Mouse (Mus musculus) intestine, embryonic 16.5 days (tissue): Measurements from ENCODE around the gene Apeh. TPM values are rescaled to one million over a fixed set of nuclear protein-coding genes. Genes with fewer than 3 reads are reported as not detected.

Source experiments
- ATAC-seq: fragments of 200-750 bp; cut with Nextera tagmentation; 2 replicates; pipeline ENCODE4 v1.8.0; 2017; ENCODE audit warnings: moderate TSS enrichment, moderate library complexity
- H3K27ac ChIP-seq: fragments of 300-500 bp; sonication (generic); 2 replicates; pipeline ENCODE4 v1.5.1; 2014; ENCODE audit warnings: mild to moderate bottlenecking, low read length
- H3K27me3 ChIP-seq: fragments of 300-500 bp; sonication (generic); replicated peaks from 2 replicates; pipeline ENCODE4 v1.6.1; 2014; ENCODE audit warnings: low read length, control low read depth, mixed read lengths; ENCODE audit not compliant: control insufficient read depth, insufficient read depth
- H3K36me3 ChIP-seq: fragments of 300-500 bp; sonication (generic); 2 replicates; pipeline ENCODE4 v1.6.1; 2014; ENCODE audit warnings: low read length, control low read depth; ENCODE audit not compliant: control insufficient read depth, insufficient read depth
- H3K4me1 ChIP-seq: fragments of 300-500 bp; sonication (generic); 2 replicates; pipeline ENCODE4 v1.6.1; 2014; ENCODE audit warnings: low read length, control low read depth, mixed read lengths; ENCODE audit not compliant: control insufficient read depth, insufficient read depth
- H3K4me2 ChIP-seq: fragments of 300-500 bp; sonication (generic); 2 replicates; pipeline ENCODE4 v1.6.1; 2014; ENCODE audit warnings: low read depth, low read length, control low read depth
- H3K4me3 ChIP-seq: fragments of 300-500 bp; sonication (generic); 2 replicates; pipeline ENCODE4 v1.5.1; 2014; ENCODE audit warnings: mild to moderate bottlenecking, low read length
- H3K9ac ChIP-seq: fragments of 300-500 bp; sonication (generic); 2 replicates; pipeline ENCODE4 v1.6.1; 2014; ENCODE audit warnings: low read depth, low read length
- H3K9me3 ChIP-seq: fragments of 300-500 bp; sonication (generic); 2 replicates; pipeline ENCODE4 v1.6.1; 2016; ENCODE audit warnings: low read length, control low read depth; ENCODE audit not compliant: control insufficient read depth
- WGBS: fragments of 180-500 bp; shearing (Covaris S2); extraction: QIAGEN DNeasy Blood & Tissue Kit; methylation state at CpG from one replicate; pipeline ENCODE4 v1.1.7; 2014; 5-methylcytosine and 5-hydroxymethylcytosine counted together
- polyA plus RNA-seq: library from polyadenylated mRNA; unstranded; fragments of >200 nt; fragmentation: Nextera tagmentation; extraction: Ambion mirVana; gene quantifications from 2 replicates; pipeline ENCODE4 v1.2.1, GENCODE M21; 2015

The Apeh gene
- polyA plus RNA-seq, 1 experiment from 2014 or later: 105 TPM

- peak overlapping the region; percentile 87 for H3K27ac ChIP-seq
- no peaks in the 10 kb centered on the region for H3K27me3 ChIP-seq
- peaks cover 28% of the 10 kb centered on the region for H3K4me1 ChIP-seq
- peak overlapping the region; percentile 85 for H3K9ac ChIP-seq
- H3K36me3 ChIP-seq: peaks cover 8% of the 10 kb centered on the region; the same call in 1 of the 2 replicates
- peak overlapping the region; percentile 80 for H3K4me3 ChIP-seq
- no peaks in the 10 kb centered on the region for H3K9me3 ChIP-seq
- ATAC-seq: peak; percentile 73
- WGBS: under 1% methylated on average over 16 of the region's 16 CpGs
- H3K4me2 ChIP-seq: peak overlapping the region; percentile 96
These were observed 599 bp upstream of the Apeh start for GRCm38 (mm10) chr9:108094998-108095411.

GRCm38 (mm10) chr9:108093586-108093985 lies 820 bp downstream of the Apeh start:
- H3K27me3 ChIP-seq: no peaks in the 10 kb centered on the region
- H3K36me3 ChIP-seq: peaks cover 15% of the 10 kb centered on the region
- H3K4me3 ChIP-seq: peak overlapping the region; percentile 80
- no peaks in the 10 kb centered on the region for H3K9me3 ChIP-seq
- 65% methylated on average over 10 of the region's 10 CpGs for WGBS
- no peak overlapping the region for H3K27ac ChIP-seq
- H3K4me1 ChIP-seq: peaks cover 26% of the 10 kb centered on the region
- H3K9ac ChIP-seq: peak overlapping the region; percentile 85
- no peak for ATAC-seq
- peak overlapping the region; percentile 96 for H3K4me2 ChIP-seq

DNA sequence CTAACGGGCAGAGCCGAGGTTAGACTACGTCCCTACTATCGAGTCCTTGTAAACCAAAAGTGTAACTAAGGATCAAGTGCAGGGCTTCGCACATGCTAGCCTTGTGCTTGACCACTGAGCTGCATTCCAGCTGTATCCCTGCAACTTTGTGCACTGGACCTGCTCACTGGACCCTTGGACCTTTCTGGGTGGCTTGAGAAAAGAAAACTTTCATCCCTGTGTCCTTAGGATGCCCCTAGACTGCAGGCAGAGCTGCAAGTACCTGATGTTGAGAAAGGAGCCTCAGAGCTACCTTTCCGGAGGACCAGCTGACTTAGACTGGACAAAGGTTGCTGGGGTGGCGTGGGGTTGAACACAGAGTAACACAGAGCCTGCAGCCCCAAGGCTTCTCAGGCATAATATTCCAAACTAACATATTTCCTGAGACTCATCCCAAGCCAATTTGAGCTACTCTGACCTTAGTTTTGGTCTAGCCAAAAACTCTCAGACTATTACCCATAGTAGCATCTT lies 3.7 kb downstream of the Apeh start:
- no peaks in the 10 kb centered on the region for H3K9me3 ChIP-seq
- peaks cover 27% of the 10 kb centered on the region for H3K36me3 ChIP-seq
- no peak overlapping the region for H3K27ac ChIP-seq
- H3K4me2 ChIP-seq: no peak overlapping the region
- peaks cover 16% of the 10 kb centered on the region for H3K4me1 ChIP-seq
- H3K27me3 ChIP-seq: no peaks in the 10 kb centered on the region
- no peak for ATAC-seq
- no peak overlapping the region for H3K9ac ChIP-seq
- H3K4me3 ChIP-seq: no peak overlapping the region
- 93% methylated on average over 7 of the region's 7 CpGs for WGBS

DNA sequence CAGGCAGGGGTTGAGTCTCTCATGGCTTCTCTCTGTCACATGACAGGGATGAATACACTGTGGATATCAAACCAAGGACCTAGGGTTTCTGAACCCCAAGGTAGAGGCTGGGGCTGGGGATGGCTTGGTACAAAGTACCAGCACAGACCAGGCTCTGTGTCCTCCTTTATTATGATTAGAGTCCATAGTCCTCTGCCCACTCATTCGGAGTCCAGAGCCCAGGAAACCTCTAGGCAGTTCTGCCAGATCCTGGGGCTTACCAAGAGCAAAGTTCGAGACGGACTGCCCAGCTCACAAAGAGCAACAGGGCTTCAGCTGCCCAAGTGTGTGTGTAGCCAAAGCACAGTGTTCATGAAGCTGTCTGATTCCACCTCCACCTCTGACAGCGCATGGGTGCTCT lies 9.1 kb downstream of the Apeh start:
- Histone ChIP-seq H3K27me3 (peaks cover 17% of the 10 kb centered on the region; the same call in 1 of the 2 replicates), H3K4me2 (no peak overlapping the region), H3K9me3 (no peaks in the 10 kb centered on the region)

DNA sequence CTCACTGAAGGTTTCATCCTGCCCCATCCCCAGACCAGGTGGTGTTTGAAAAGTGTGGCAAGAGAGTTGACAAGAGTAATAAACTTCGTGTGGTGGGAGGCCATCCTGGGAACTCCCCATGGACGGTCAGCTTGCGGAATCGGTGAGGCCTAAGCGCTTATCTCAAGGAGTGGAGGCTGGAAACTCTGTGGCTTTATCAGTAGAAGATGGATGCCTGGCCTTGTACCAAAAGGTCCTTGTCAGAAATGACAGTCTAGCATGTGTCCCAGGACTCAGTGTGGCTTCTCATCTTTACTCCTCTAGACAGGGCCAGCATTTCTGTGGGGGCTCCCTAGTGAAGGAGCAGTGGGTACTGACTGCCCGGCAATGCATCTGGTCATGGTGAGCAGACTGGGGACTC lies 10.8 kb downstream of the Apeh start:
- Histone ChIP-seq H3K4me2 (no peak overlapping the region), H3K9ac (no peak overlapping the region), H3K36me3 (peaks cover 18% of the 10 kb centered on the region; the same call in 1 of the 2 replicates), H3K4me3 (no peak overlapping the region), H3K27ac (no peak overlapping the region), H3K4me1 (peaks cover 9% of the 10 kb centered on the region; the same call in 1 of the 2 replicates), H3K27me3 (peaks cover 17% of the 10 kb centered on the region; the same call in 1 of the 2 replicates), H3K9me3 (no peaks in the 10 kb centered on the region)
- 64% methylated on average over 6 of the region's 6 CpGs for WGBS
- ATAC-seq: 0 out of 2 replicates have a peak, but pooled peaks have one; percentile 1

More for the DNA sequence above, 9.1 kb downstream of the Apeh start:
- 85% methylated on average over 4 of the region's 4 CpGs for WGBS
- Histone ChIP-seq H3K36me3 (peaks cover 27% of the 10 kb centered on the region; the same call in 1 of the 2 replicates), H3K27ac (peak overlapping the region; percentile 26; the same call in 1 of the 2 replicates), H3K4me1 (peaks cover 9% of the 10 kb centered on the region; the same call in 1 of the 2 replicates), H3K4me3 (no peak overlapping the region), H3K9ac (no peak overlapping the region)
- ATAC-seq: peak; percentile 27

GRCm38 (mm10) chr9:108082988-108083431 lies 11.4 kb downstream of the Apeh start, which contains the start of gene Rnf123:
Gene Rnf123, minus strand, starts transcription at chr9:108083346.
- Histone ChIP-seq H3K9ac (peak within 1 kb of the TSS; percentile 50), H3K4me3 (peak within 1 kb of the TSS; percentile 21), H3K36me3 (peaks cover 13% of the 10 kb centered on the region; the same call in 1 of the 2 replicates), H3K27me3 (peaks cover 17% of the 10 kb centered on the region; the same call in 1 of the 2 replicates), H3K4me2 (peak within 1 kb of the TSS; percentile 40), H3K27ac (no peak within 1 kb of the TSS), H3K9me3 (no peaks in the 10 kb centered on the region), H3K4me1 (peaks cover 15% of the 10 kb centered on the region)
- WGBS: 26% methylated on average over 12 of the region's 12 CpGs
- ATAC-seq: peak; percentile 22; the same call in 1 of the 2 replicates

DNA sequence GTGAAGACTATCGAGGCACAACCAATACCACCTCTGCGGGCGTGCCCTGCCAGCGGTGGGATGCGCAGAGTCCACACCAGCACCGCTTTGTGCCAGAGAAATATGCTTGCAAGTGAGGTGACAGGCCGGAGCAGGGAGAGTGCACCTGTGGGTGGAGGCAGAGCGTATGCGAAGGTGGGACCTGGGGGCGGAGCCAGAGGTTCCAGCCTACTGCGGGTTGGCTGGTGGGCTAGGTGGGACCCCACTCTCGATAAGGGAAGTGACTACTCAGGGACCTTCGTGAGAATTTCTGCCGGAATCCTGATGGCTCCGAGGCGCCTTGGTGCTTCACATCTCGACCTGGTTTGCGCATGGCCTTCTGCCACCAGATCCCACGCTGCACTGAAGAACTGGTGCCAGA lies 11.9 kb downstream of the Apeh start:
- ATAC-seq: no peak
- Histone ChIP-seq H3K27me3 (peaks cover 17% of the 10 kb centered on the region; the same call in 1 of the 2 replicates), H3K9me3 (no peaks in the 10 kb centered on the region), H3K36me3 (peaks cover 13% of the 10 kb centered on the region; the same call in 1 of the 2 replicates), H3K4me3 (peak overlapping the region; percentile 21), H3K9ac (peak overlapping the region; percentile 50), H3K4me2 (peak overlapping the region; percentile 40), H3K27ac (no peak overlapping the region), H3K4me1 (peaks cover 19% of the 10 kb centered on the region)
- WGBS: 3% methylated on average over 19 of the region's 19 CpGs

- H3K4me1 ChIP-seq: peaks cover 19% of the 10 kb centered on the region
- 64% methylated on average over 5 of the region's 5 CpGs for WGBS
- peaks cover 17% of the 10 kb centered on the region; the same call in 1 of the 2 replicates for H3K27me3 ChIP-seq
- peaks cover 4% of the 10 kb centered on the region; the same call in 1 of the 2 replicates for H3K36me3 ChIP-seq
- peak within 1 kb of the TSS; percentile 89 for H3K4me3 ChIP-seq
- H3K27ac ChIP-seq: no peak within 1 kb of the TSS
- H3K9me3 ChIP-seq: no peaks in the 10 kb centered on the region
- peak within 1 kb of the TSS; percentile 94 for H3K9ac ChIP-seq
- peak within 1 kb of the TSS; percentile 63 for H3K4me2 ChIP-seq
- peak; percentile 50 for ATAC-seq
These were observed 14.2 kb downstream of the Apeh start, which contains the start of gene Mst1 for GRCm38 (mm10) chr9:108080168-108080567. Gene Mst1, plus strand, starts transcription at chr9:108080436.

GRCm38 (mm10) chr9:108073141-108073930 lies 21.1 kb downstream of the Apeh start:
- H3K27me3 ChIP-seq: no peaks in the 10 kb centered on the region
- no peak overlapping the region for H3K4me3 ChIP-seq
- H3K9me3 ChIP-seq: no peaks in the 10 kb centered on the region
- no peak overlapping the region for H3K4me2 ChIP-seq
- H3K9ac ChIP-seq: 0 out of 2 replicates have a peak overlapping the region, but pooled peaks have one; percentile 39
- no peak overlapping the region for H3K27ac ChIP-seq
- H3K4me1 ChIP-seq: peaks cover 10% of the 10 kb centered on the region
- WGBS: 59% methylated on average over 7 of the region's 7 CpGs
- peaks cover 4% of the 10 kb centered on the region; the same call in 1 of the 2 replicates for H3K36me3 ChIP-seq
- no peak for ATAC-seq
